Mouse (Mus musculus) left cerebral cortex, postnatal 10 days (tissue): ENCODE data around the gene Rusc2. TPM values are rescaled to one million over a fixed set of nuclear protein-coding genes. Genes with fewer than 3 reads are reported as not detected.

Experiments
- DNase-seq, 2 experiments: peaks; one replicate each; pipeline ENCODE4 v3.0.0; 2021 to 2022; ENCODE audit warnings: low spot score in 2 of 2, mixed read lengths in 1 of 2; ENCODE audit errors: extremely low spot score in 1 of 2
- intact Hi-C: fragments of 180-260 bp; cut with DNase I; formaldehyde crosslinking; loops from one replicate; pipeline ENCODE4 v1.15.1; 2025
- total RNA-seq, 2 experiments: library from RNA; stranded (reverse); gene quantifications; 2 replicates each; pipeline ENCODE4 v1.2.3; 2021

The Rusc2 gene
- total RNA-seq, 2 experiments from 2014 or later = 151 to 154 TPM

- intact Hi-C loops = loop anchor here (5.0 kb wide), 1 partner anchor 357 kb away; the partner anchor contains the start of gene Fam214b
- no peak for DNase-seq
Observed at GRCm38 (mm10) chr4:43404697-43405096, 22.9 kb downstream of the Rusc2 start.

GRCm38 (mm10) chr4:43406162-43406971 lies 24.6 kb downstream of the Rusc2 start:
- intact Hi-C loops = loop anchor here (5.0 kb wide), 1 partner anchor 359 kb away; the partner anchor contains the start of gene Fam214b
- DNase-seq = peak; percentile 66 to 91

- intact Hi-C loops = loop anchor here (5.0 kb wide), 1 partner anchor 360 kb away; the partner anchor contains the start of gene Fam214b
- DNase-seq = no peak
Observed at GRCm38 (mm10) chr4:43407071-43407920, 25.5 kb downstream of the Rusc2 start.

- intact Hi-C loops = no loop called here
- DNase-seq = no peak
Observed at GRCm38 (mm10) chr4:43414761-43415160, 33.0 kb downstream of the Rusc2 start.

GRCm38 (mm10) chr4:43415221-43416070 lies 33.7 kb downstream of the Rusc2 start:
- DNase-seq = no peak
- intact Hi-C loops = no loop called here

GRCm38 (mm10) chr4:43416071-43416490 lies 34.3 kb downstream of the Rusc2 start:
- intact Hi-C loops = no loop called here
- no peak for DNase-seq

- DNase-seq = no peak
- intact Hi-C loops = no loop called here
Observed at GRCm38 (mm10) chr4:43417269-43418062, 35.7 kb downstream of the Rusc2 start.

GRCm38 (mm10) chr4:43418450-43418849 lies 36.7 kb downstream of the Rusc2 start:
- intact Hi-C loops = no loop called here
- DNase-seq = no peak

- no peak for DNase-seq
- intact Hi-C loops = no loop called here
Observed at GRCm38 (mm10) chr4:43418973-43419656, 37.3 kb downstream of the Rusc2 start.

- DNase-seq = no peak
- intact Hi-C loops = loop anchor here (1.0 to 5.0 kb wide), 4 partner anchors 38 to 373 kb away; partner anchors contain the start of genes Atp8b5, Fam214b and Rusc2
Observed at GRCm38 (mm10) chr4:43419801-43420281, 38.1 kb downstream of the Rusc2 start.

GRCm38 (mm10) chr4:43420305-43420704 lies 38.5 kb downstream of the Rusc2 start:
- intact Hi-C loops = loop anchor here (1.0 to 5.0 kb wide), 4 partner anchors 38 to 373 kb away; partner anchors contain the start of genes Atp8b5, Fam214b and Rusc2
- DNase-seq = peak; percentile 70 to 83

- intact Hi-C loops = loop anchor here (5.0 kb wide), 3 partner anchors 39 to 374 kb away; partner anchors contain the start of genes Atp8b5, Fam214b and Rusc2
- DNase-seq = peak in 1 of 2 experiments; percentile 27
Observed at GRCm38 (mm10) chr4:43421632-43422240, 40.0 kb downstream of the Rusc2 start.

- no peak for DNase-seq
- intact Hi-C loops = loop anchor here (5.0 kb wide), 3 partner anchors 41 to 376 kb away; partner anchors contain the start of genes Atp8b5, Fam214b and Rusc2
Observed at GRCm38 (mm10) chr4:43423267-43423934, 41.6 kb downstream of the Rusc2 start.

- intact Hi-C loops = loop anchor here (5.0 kb wide), 3 partner anchors 42 to 377 kb away; partner anchors contain the start of genes Atp8b5, Fam214b and Rusc2
- no peak for DNase-seq
Observed at GRCm38 (mm10) chr4:43424072-43424471, 42.3 kb downstream of the Rusc2 start.

- intact Hi-C loops = no loop called here
- DNase-seq = no peak
Observed at GRCm38 (mm10) chr4:43425197-43425596, 43.4 kb downstream of the Rusc2 start.
